Mouse (Mus musculus): ENCODE measurements at regions not wholly inside any gene's neighbourhood (a gene's known extent, or its start where the extent isn't known, plus 50 kb on each side); places are given as distances from the start of the nearest gene placed in this dataset.

DNA sequence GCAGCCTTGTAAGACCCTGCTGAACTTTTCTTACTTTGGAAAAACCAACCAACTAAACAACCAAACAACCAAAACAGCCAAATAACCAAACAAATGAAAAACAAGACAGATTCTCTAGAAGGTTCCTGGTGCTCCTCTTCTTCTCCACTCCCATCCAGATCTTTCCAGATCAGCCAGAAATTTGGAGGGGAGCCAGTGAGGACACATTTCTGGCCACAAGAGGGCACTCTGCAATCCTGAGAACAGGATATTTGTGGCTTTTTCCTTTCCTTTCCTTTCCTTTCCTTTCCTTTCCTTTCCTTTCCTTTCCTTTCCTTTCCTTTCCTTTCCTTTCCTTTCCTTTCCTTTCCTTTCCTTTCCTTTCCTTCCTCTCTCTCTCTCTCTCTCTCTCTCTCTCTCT is 177.9 kb upstream of the Prok2 start:
- peak; percentile 75 to 85 for DNase-seq (ENCODE audit: low spot score in 2 of 2)

- no peak for DNase-seq (ENCODE audit: low spot score in 2 of 2)
These were observed 175.4 kb upstream of the Prok2 start for GRCm38 (mm10) chr6:99901564-99901963.

DNA sequence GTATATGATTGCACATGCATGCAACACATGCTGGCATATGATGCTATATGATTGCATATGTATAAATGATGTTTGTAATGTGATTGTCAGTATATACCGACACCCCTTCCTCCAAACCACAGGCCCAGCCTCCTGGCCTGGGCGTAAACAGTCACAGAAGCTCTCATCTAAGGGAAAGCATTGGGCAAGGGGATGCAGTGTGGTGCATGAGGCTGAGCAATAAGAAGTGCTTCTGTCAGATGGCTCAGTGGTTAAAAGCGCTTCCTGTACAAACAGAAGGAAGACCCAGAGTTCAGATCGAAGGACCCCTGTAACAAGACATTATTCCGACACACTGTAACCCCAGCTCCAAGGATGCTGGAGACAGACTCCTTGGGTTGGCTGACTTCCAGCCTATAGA is 175.0 kb upstream of the Prok2 start:
- DNase-seq (ENCODE audit: low spot score in 2 of 2), result no peak

GRCm38 (mm10) chr6:99899704-99900103 is 173.5 kb upstream of the Prok2 start:
- DNase-seq (ENCODE audit: low spot score in 2 of 2), result no peak

- DNase-seq (ENCODE audit: low spot score in 2 of 2), result no peak
These were observed 171.9 kb upstream of the Prok2 start for GRCm38 (mm10) chr6:99898077-99898476.

DNA sequence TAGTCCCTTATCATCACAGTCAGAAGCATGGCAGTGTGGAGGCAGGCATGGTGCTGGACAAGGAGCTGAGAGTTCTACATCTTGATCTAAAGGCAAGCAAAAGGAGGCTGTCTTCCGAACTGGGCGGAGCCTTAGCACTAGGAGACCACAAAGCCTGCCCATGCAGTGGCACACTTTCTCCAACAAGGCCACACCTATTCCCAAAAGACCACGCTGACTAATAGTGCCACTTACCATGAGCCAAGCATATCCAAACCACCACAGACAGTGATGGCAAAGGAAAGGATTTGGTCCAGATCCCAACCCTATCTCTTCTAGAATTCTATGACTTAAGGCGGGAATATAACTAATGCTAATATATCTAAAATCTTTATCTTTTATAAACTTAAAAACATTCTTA is 169.4 kb upstream of the Prok2 start:
- DNase-seq (ENCODE audit: low spot score in 2 of 2), result no peak

GRCm38 (mm10) chr6:99893936-99894335 is 167.7 kb upstream of the Prok2 start:
- DNase-seq (ENCODE audit: low spot score in 2 of 2), result no peak

DNA sequence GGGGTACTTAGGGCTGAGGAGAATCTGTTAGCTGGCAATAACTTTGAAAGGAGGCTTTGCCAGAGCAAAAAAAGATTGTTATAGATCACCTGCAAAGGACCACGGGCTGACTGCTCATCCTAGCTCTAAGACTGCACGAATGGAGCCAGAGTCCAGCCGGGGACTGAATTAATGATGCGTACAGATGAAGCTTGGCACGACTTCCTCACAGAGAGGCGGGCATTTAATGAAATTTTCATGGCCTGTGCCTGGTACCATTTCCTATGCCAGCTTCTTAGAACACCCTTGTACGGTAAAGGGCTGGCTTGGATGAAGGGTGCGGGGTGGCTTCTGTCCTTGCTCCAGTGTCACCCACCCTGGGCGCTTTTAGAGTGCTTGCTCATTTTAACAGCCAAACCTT is 166.0 kb upstream of the Prok2 start:
- no peak for DNase-seq (ENCODE audit: low spot score in 2 of 2)

DNA sequence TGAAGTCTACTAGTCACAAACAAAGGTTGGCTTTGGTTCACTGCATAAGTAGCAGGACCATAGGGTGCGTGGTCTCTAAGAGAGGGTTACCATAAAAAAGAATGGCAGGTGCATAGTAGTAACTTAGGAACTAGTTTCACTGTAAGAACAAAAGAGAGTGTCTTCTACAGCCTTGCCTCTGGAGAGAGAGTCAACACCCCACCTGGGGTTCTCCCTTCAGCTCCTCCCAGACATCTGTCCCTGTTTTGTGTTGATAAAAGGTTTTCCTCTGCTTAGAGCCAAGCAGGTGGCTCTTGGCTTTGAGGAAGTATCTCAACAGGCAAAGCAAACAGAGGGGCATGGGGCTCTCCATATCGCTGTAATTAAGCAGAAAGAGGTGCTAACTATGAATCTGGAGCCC is 165.6 kb upstream of the Prok2 start:
- no peak for DNase-seq (ENCODE audit: low spot score in 2 of 2)

DNA sequence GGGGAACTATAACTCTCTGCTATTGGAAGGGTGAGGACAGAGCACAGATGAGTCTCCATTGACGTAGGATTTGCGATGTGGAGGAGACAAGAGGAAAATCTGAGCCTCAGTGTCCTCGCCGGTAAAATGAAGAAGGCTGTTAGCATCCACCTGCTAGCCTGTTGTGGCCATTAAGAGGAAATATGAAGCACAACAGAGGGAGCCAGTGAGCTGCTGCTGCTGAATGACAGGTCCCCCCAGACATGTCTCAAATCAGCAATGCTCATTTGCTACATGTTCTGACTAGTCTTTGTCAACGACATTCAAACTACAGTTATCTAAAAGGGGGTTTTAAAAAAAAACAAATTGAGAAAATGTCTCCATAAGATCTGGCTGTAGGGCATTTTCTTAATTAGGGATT is 164.6 kb upstream of the Prok2 start:
- DNase-seq (ENCODE audit: low spot score in 2 of 2), result no peak

- DNase-seq (ENCODE audit: low spot score in 2 of 2), result no peak
These were observed 162.9 kb upstream of the Prok2 start for GRCm38 (mm10) chr6:99889055-99889454.

DNA sequence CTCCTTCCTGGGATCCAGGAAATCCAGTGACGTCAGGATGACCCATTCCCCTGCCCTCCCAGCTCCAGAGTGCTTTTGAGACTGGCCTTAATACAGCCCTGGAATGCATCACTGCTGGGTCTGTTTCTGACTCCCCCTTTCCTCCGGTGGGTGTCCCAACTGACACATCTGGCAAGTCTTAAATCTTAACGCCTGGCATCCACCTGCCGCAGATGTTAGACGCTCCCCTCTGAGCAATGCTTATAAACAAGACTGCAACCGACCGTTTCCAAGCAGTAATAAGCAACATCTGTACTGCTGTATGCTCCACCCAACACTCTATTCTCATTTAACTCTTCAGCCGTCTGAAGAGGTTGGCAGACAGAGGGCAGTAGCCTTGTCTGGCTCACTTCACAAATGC is 161.7 kb upstream of the Prok2 start:
- no peak for DNase-seq (ENCODE audit: low spot score in 2 of 2)

DNA sequence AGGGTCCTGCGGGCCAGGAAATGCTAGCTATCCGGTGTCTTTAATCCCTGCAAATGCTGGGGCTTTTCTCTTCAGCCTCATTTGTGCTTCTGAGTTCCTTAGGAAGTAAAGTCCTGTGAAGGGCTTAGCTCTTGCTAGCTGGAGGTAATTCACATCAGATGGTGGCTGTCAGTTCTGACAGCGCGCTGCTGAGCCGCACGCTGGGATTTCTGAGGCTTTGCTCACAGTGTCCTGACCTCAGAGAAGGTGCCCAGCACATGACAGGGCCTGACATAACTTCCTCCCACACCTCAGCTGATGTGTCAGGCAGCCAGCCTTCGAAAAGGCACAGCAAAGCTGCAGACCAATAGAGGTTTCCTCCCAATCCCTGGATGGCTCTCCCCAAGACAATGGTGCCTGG is 158.6 kb upstream of the Prok2 start:
- no peak for DNase-seq (ENCODE audit: low spot score in 2 of 2)

GRCm38 (mm10) chr6:99884054-99884453 is 157.9 kb upstream of the Prok2 start:
- DNase-seq (ENCODE audit: low spot score in 2 of 2), result peak in 1 of 2 experiments; percentile 6

DNA sequence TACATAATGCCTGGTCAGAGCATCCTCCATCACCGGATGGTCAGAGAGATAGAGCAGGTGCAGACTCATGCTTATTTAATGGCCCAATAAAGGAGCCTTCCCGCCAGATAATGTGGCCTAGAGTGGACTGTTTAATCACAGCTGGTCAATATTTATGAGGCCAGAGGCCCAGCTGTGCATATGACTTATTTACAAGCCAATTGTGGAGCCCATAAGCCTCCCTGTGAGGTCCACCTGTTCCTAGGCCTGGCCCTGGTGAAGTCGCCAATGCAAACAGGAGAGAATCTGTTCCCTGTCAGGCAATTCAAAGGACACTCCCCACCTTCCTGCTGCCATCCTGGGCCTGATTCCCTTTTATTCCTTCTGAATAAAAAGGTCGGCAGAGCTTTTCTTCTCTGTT is 155.4 kb upstream of the Prok2 start:
- no peak for DNase-seq (ENCODE audit: low spot score in 2 of 2)

DNA sequence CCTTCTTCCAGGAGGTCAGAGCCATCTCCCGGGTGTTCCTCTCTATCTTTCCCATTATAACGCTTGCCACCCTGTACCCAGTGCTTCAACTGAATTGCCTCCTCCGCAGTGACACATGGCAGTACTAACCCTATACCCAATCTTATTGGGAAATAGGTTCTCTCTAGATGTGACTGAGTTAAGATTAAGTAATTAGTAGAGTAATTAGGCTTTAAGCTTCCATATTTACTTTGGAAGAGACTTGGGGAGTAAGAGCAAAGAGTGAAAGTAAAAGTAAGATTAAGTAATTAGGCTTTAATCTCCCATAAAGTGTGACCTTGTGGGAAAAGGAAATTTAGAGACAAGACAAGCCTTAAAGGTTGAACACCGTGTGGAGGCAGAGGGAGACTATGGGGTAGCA is 148.7 kb upstream of the Prok2 start:
- no peak for DNase-seq (ENCODE audit: low spot score in 2 of 2)

DNA sequence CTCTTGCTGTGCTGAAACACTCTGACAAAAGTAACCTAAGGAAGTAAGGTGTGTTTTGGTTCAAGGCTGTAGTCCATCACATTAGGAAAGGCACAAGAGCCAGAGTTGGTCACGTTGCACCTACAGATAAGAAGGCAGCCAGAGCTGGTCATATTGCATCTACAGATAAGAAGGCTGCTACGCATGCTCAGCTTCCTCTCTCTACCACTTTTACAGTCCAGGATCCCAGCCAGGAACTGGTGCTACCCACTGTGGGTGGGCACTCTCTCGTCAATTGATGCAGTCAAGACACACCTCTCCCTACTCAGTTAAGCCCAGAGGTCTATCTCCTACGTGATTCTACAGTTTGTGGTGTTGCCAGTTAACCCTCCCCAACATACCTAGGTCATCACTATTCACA is 147.8 kb upstream of the Prok2 start:
- DNase-seq (ENCODE audit: low spot score in 2 of 2), result no peak

GRCm38 (mm10) chr6:99866061-99866460 is 139.9 kb upstream of the Prok2 start:
- DNase-seq (ENCODE audit: low spot score in 2 of 2), result no peak

DNA sequence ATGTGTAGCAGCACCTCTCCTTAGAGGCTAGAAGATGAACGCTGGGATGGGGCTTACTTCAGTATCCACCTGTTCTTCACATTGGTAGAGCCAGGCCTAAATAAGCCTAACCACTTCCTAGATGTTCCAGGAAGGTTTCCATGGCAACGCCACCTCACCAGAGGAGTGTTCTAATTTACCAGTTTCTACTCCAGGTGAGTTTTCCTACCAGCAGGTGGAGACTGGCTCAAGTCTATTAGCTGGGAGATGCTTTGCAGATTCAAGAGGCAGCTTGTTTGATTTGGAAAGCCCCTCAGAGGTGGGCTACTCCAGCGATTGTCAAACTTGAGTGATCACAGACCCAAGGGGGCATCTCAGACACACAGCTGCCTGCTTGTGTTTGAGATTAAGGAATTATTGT is 138.8 kb upstream of the Prok2 start:
- DNase-seq (ENCODE audit: low spot score in 2 of 2), result peak; percentile 21 to 31

- DNase-seq (ENCODE audit: low spot score in 2 of 2), result no peak
These were observed 137.2 kb upstream of the Prok2 start for GRCm38 (mm10) chr6:99863418-99863817.

GRCm38 (mm10) chr6:99857411-99857810 is 131.2 kb upstream of the Prok2 start:
- DNase-seq (ENCODE audit: low spot score in 2 of 2), result no peak

DNA sequence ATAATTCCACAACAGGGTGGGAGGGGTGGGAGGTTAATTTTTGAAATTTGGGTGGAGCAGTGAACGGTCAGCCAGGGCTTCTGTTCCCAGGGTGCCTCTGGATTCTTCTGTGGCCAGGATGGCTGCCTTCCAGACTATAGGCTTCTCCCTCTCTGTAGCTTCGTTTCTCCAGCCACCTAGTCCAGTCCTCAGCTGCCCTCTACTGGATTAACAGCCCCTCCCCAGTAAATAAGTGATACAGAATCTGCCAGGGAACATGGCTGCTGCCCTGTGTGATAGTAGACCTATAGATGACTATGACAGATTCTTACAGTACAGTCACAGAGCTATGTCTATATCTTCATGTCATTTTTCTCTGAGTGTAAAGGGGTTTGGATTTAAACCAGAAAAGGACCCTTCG is 127.5 kb upstream of the Prok2 start:
- DNase-seq (ENCODE audit: low spot score in 2 of 2), result no peak

DNA sequence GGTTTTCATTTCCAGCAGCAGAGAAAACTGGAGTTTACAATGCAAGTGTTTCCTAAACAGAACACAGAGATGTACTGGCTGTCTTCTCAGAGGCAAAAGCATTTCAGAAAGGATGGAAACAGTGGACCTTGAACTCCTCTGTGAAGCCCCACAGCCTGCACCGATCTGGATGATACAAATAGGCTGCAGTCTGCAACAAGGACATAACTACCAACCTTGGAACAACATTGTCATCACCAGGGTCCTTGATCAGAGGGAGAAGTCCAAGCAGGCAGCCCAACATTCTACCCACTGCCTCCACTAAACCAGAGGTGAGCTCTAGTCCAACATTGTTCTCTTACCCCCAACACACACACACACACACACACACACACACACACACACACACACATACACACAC is 124.5 kb upstream of the Prok2 start:
- no peak for DNase-seq (ENCODE audit: low spot score in 2 of 2)

GRCm38 (mm10) chr6:99845508-99845846 is 119.3 kb upstream of the Prok2 start:
- no peak for DNase-seq (ENCODE audit: low spot score in 2 of 2)
